Mouse (Mus musculus) MEL (cell line): ENCODE data around the gene Vps26c. TPM values are rescaled to one million over a fixed set of nuclear protein-coding genes. Genes with fewer than 3 reads are reported as not detected.
A peak's percentile ranks its signal among the peaks of the same experiment; 100 is the strongest.

Experiments used
- DNase-seq: peaks from one replicate; pipeline ENCODE4 v3.0.0; 2011; ENCODE audit warnings: low read depth, low spot score
- H3K27ac ChIP-seq: 2 replicates; pipeline ENCODE4 v1.5.1; 2012; ENCODE audit warnings: low read depth, mild to moderate bottlenecking, control low read depth, low read length, moderate library complexity; ENCODE audit not compliant: control insufficient read depth
- H3K27me3 ChIP-seq, 2 experiments: fragments of 150-350 bp in 1 of 2; sonication (generic) in 1 of 2; 2 replicates each; pipeline ENCODE4 v1.6.1; 2012; ENCODE audit warnings: low read length in 2 of 2, mild to moderate bottlenecking in 2 of 2, improper control_type of control experiment in 1 of 2, moderate library complexity in 1 of 2; ENCODE audit not compliant: insufficient read depth in 2 of 2, control insufficient read depth in 1 of 2
- H3K36me3 ChIP-seq, 2 experiments: 2 replicates each; pipeline ENCODE4 v1.6.1; 2012 to 2014; ENCODE audit warnings: low read length in 2 of 2, improper control_type of control experiment in 1 of 2, inconsistent platforms in 1 of 2, mild to moderate bottlenecking in 1 of 2; ENCODE audit not compliant: insufficient read depth in 2 of 2, control insufficient read depth in 1 of 2
- H3K4me1 ChIP-seq, 2 experiments: fragments of 150-350 bp in 1 of 2; sonication (generic) in 1 of 2; 2 replicates each; pipeline ENCODE4 v1.6.1; 2012; ENCODE audit warnings: low read length in 2 of 2, improper control_type of control experiment in 1 of 2, mild to moderate bottlenecking in 1 of 2; ENCODE audit not compliant: insufficient read depth in 2 of 2, control insufficient read depth in 1 of 2
- H3K4me3 ChIP-seq, 2 experiments: fragments of 150-350 bp in 1 of 2; sonication (generic) in 1 of 2; 2 replicates each; pipeline ENCODE4 v1.5.1; 2012; ENCODE audit warnings: low read depth in 2 of 2, low read length in 2 of 2, mild to moderate bottlenecking in 2 of 2, moderate library complexity in 2 of 2, control low read depth in 1 of 2, improper control_type of control experiment in 1 of 2; ENCODE audit not compliant: control insufficient read depth in 1 of 2, insufficient read depth in 1 of 2
- H3K79me2 ChIP-seq: 2 replicates; pipeline ENCODE4 v1.6.1; 2012; ENCODE audit warnings: mild to moderate bottlenecking, low read length, moderate library complexity; ENCODE audit not compliant: control insufficient read depth, poor library complexity, insufficient read depth
- H3K9ac ChIP-seq: 2 replicates; pipeline ENCODE4 v1.6.1; 2012; ENCODE audit warnings: low read depth, mild to moderate bottlenecking, control low read depth, low read length, moderate library complexity; ENCODE audit not compliant: control insufficient read depth, poor library complexity, severe bottlenecking
- H3K9me3 ChIP-seq: fragments of 150-350 bp; sonication (generic); replicated peaks from 2 replicates; pipeline ENCODE4 v1.6.1; 2012; ENCODE audit warnings: mild to moderate bottlenecking, low read length, improper control_type of control experiment, moderate library complexity; ENCODE audit not compliant: insufficient read depth
- CHD2 ChIP-seq: IDR thresholded peaks from 2 replicates; pipeline ENCODE4 v1.6.1; 2011; ENCODE audit warnings: low read length, improper control_type of control experiment
- CTCF ChIP-seq, 3 experiments: IDR thresholded peaks in 2 of 3; conservative IDR thresholded peaks in 1 of 3; 2 replicates each; pipeline ENCODE4 v1.5.1; 2011 to 2012; ENCODE audit warnings: low read length in 3 of 3, low read depth in 2 of 3, mild to moderate bottlenecking in 2 of 3, improper control_type of control experiment in 1 of 3, inconsistent platforms in 1 of 3, mixed read lengths in 1 of 3, moderate library complexity in 1 of 3; ENCODE audit not compliant: control insufficient read depth in 1 of 3, insufficient read depth in 1 of 3, poor library complexity in 1 of 3, severe bottlenecking in 1 of 3
- E2F4 ChIP-seq: IDR thresholded peaks from 2 replicates; pipeline ENCODE4 v1.6.1; 2011; ENCODE audit warnings: low read depth, low read length, improper control_type of control experiment, borderline replicate concordance
- ELF1 ChIP-seq: IDR thresholded peaks from 2 replicates; pipeline ENCODE4 v1.6.1; 2014; ENCODE audit warnings: low read depth, mild to moderate bottlenecking, inconsistent platforms, low read length, improper control_type of control experiment, moderate library complexity
- EP300 ChIP-seq, 2 experiments: IDR thresholded peaks; 2 replicates each; pipeline ENCODE4 v1.6.1; 2011; ENCODE audit warnings: improper control_type of control experiment in 2 of 2, low read length in 2 of 2, low read depth in 1 of 2, mild to moderate bottlenecking in 1 of 2
- HCFC1 ChIP-seq: IDR thresholded peaks from 2 replicates; pipeline ENCODE4 v1.6.1; 2012; ENCODE audit warnings: low read depth, mild to moderate bottlenecking, inconsistent platforms, low read length, improper control_type of control experiment, moderate library complexity
- KAT2A ChIP-seq: conservative IDR thresholded peaks from 2 replicates; pipeline ENCODE4 v1.6.1; 2012; ENCODE audit warnings: low read depth, low read length, improper control_type of control experiment, inconsistent platforms
- MAFK ChIP-seq: IDR thresholded peaks from 2 replicates; pipeline ENCODE4 v1.6.1; 2011; ENCODE audit warnings: low read depth, mild to moderate bottlenecking, low read length, improper control_type of control experiment, borderline replicate concordance
- MAX ChIP-seq: IDR thresholded peaks from 2 replicates; pipeline ENCODE4 v1.6.1; 2011; ENCODE audit warnings: low read length, improper control_type of control experiment
- MAZ ChIP-seq: IDR thresholded peaks from 2 replicates; pipeline ENCODE4 v1.6.1; 2012; ENCODE audit warnings: low read depth, mild to moderate bottlenecking, inconsistent platforms, low read length, improper control_type of control experiment
- MEF2A ChIP-seq: IDR thresholded peaks from 2 replicates; pipeline ENCODE4 v1.6.1; 2014; ENCODE audit warnings: low read depth, mild to moderate bottlenecking, inconsistent platforms, low read length, improper control_type of control experiment; ENCODE audit not compliant: poor library complexity, insufficient replicate concordance, severe bottlenecking; ENCODE audit errors: extremely low read depth
- NELFE ChIP-seq: IDR thresholded peaks from 2 replicates; pipeline ENCODE4 v1.6.1; 2011; ENCODE audit warnings: low read depth, low read length, improper control_type of control experiment
- NRF1 ChIP-seq: IDR thresholded peaks from 2 replicates; pipeline ENCODE4 v1.6.1; 2014; ENCODE audit warnings: low read depth, mild to moderate bottlenecking, inconsistent platforms, low read length, improper control_type of control experiment, moderate library complexity; ENCODE audit not compliant: poor library complexity, insufficient read depth, severe bottlenecking
- POLR2AphosphoS5 ChIP-seq: IDR thresholded peaks from 2 replicates; pipeline ENCODE4 v1.6.1; 2012; ENCODE audit warnings: low read depth, borderline replicate concordance, mild to moderate bottlenecking, inconsistent platforms, low read length, moderate library complexity, mixed read lengths
- RCOR1 ChIP-seq: IDR thresholded peaks from 2 replicates; pipeline ENCODE4 v1.6.1; 2012; ENCODE audit warnings: low read depth, mild to moderate bottlenecking, inconsistent platforms, low read length, improper control_type of control experiment
- SIN3A ChIP-seq: IDR thresholded peaks from 2 replicates; pipeline ENCODE4 v1.6.1; 2012; ENCODE audit warnings: low read length, improper control_type of control experiment, inconsistent platforms
- TAL1 ChIP-seq: IDR thresholded peaks from 2 replicates; pipeline ENCODE4 v1.6.1; 2012; ENCODE audit warnings: mild to moderate bottlenecking, inconsistent platforms, low read length, moderate library complexity, mixed read lengths
- TCF12 ChIP-seq: IDR thresholded peaks from 2 replicates; pipeline ENCODE4 v1.6.1; 2014; ENCODE audit warnings: low read depth, mild to moderate bottlenecking, inconsistent platforms, low read length, improper control_type of control experiment, moderate library complexity
- UBTF ChIP-seq: IDR thresholded peaks from 2 replicates; pipeline ENCODE4 v1.6.1; 2012; ENCODE audit warnings: low read depth, mild to moderate bottlenecking, inconsistent platforms, low read length, improper control_type of control experiment, moderate library complexity, borderline replicate concordance; ENCODE audit not compliant: insufficient read depth
- USF1 ChIP-seq: IDR thresholded peaks from 2 replicates; pipeline ENCODE4 v1.6.1; 2014; ENCODE audit warnings: low read depth, mild to moderate bottlenecking, inconsistent platforms, low read length, improper control_type of control experiment, moderate library complexity
- USF2 ChIP-seq, 2 experiments: IDR thresholded peaks; 2 replicates each; pipeline ENCODE4 v1.6.1; 2011 to 2012; ENCODE audit warnings: improper control_type of control experiment in 2 of 2, low read length in 2 of 2, borderline replicate concordance in 1 of 2, inconsistent platforms in 1 of 2, low read depth in 1 of 2, mild to moderate bottlenecking in 1 of 2; ENCODE audit not compliant: insufficient read depth in 1 of 2
- ZC3H11A ChIP-seq: IDR thresholded peaks from 2 replicates; pipeline ENCODE4 v1.6.1; 2012; ENCODE audit warnings: low read depth, mild to moderate bottlenecking, inconsistent platforms, low read length, improper control_type of control experiment
- ZKSCAN1 ChIP-seq: IDR thresholded peaks from 2 replicates; pipeline ENCODE4 v1.6.1; 2012; ENCODE audit warnings: low read depth, mild to moderate bottlenecking, inconsistent platforms, low read length, improper control_type of control experiment, moderate library complexity
- polyA plus RNA-seq, 2 experiments: library from polyadenylated mRNA; stranded (reverse) in 1 of 2; unstranded in 1 of 2; fragments of >175 nt in 1 of 2; fragments of >200 nt in 1 of 2; gene quantifications; 2 replicates each; pipeline versions ENCODE4 v1.2.1 to v1.2.4; 2012; ENCODE audit warnings: low replicate concordance in 2 of 2, low read depth in 1 of 2; ENCODE audit not compliant: insufficient read length in 2 of 2, insufficient read depth in 1 of 2, missing spikeins in 1 of 2
- total RNA-seq: library from RNA; depleted of rRNA; stranded (reverse); fragments of 300-350 nt; gene quantifications from 2 replicates; pipeline ENCODE4 v1.2.3, GENCODE M21; 2012

Gene Vps26c
- total and polyA plus RNA-seq, 3 experiments: 20.9 to 23.7 TPM; not detected in 1

- Histone ChIP-seq H3K27ac (no peak overlapping the region), H3K4me3 (no peak overlapping the region), H3K9ac (no peak overlapping the region), H3K79me2 (no peaks in the 10 kb centered on the region), H3K36me3 (no peaks in the 10 kb centered on the region), H3K27me3 (peaks cover 5% of the 10 kb centered on the region in 2 experiments), H3K9me3 (no peaks in the 10 kb centered on the region), H3K4me1 (no peaks in the 10 kb centered on the region; a peak in 1 of 4 replicates)
- TF ChIP-seq TAL1 (no peak), MAX (no peak), TCF12 (no peak), ELF1 (no peak), KAT2A (no peak), MEF2A (no peak), E2F4 (no peak), USF1 (peak; percentile 45; the same call in 1 of the 2 replicates), POLR2AphosphoS5 (no peak)
- no peak for DNase-seq
These were observed 34.0 kb upstream of the Vps26c start for GRCm38 (mm10) chr16:94560618-94561017.

- H3K79me2 ChIP-seq: no peaks in the 10 kb centered on the region
- TF ChIP-seq EP300 (IDR thresholded peaks at IDR 0.05; ENCODE audit: low read depth in 1 of 2, low read length in 2 of 2) (no peak), CHD2 (no peak), MEF2A (no peak), HCFC1 (no peak), ZC3H11A (no peak), CTCF (IDR thresholded peaks at IDR 0.05 in 2 of 3, conservative IDR thresholded peaks at IDR 0.05 in 1 of 3; ENCODE audit: control insufficient read depth in 1 of 3, insufficient read depth in 1 of 3, low read depth in 2 of 3, low read length in 3 of 3, poor library complexity in 1 of 3, severe bottlenecking in 1 of 3) (no peak), ZKSCAN1 (no peak), MAFK (no peak), NELFE (no peak), KAT2A (no peak), MAZ (no peak), RCOR1 (no peak), UBTF (no peak), USF2 (IDR thresholded peaks at IDR 0.05; ENCODE audit: borderline replicate concordance in 1 of 2, insufficient read depth in 1 of 2, low read depth in 1 of 2, low read length in 2 of 2) (no peak), NRF1 (no peak), MAX (no peak), SIN3A (no peak)
- no peak overlapping the region for H3K27ac ChIP-seq
- no peaks in the 10 kb centered on the region for H3K36me3 ChIP-seq
- no peaks in the 10 kb centered on the region; a peak in 1 of 4 replicates for H3K4me1 ChIP-seq
- no peak for DNase-seq
- H3K4me3 ChIP-seq: no peak overlapping the region
- no peak overlapping the region for H3K9ac ChIP-seq
- no peaks in the 10 kb centered on the region for H3K9me3 ChIP-seq
- H3K27me3 ChIP-seq: peaks cover 2 to 4% of the 10 kb centered on the region in 2 experiments
These were observed 33.2 kb upstream of the Vps26c start for GRCm38 (mm10) chr16:94559782-94560181.
